Mouse (Mus musculus): ENCODE results near the gene Epha5.

DNA sequence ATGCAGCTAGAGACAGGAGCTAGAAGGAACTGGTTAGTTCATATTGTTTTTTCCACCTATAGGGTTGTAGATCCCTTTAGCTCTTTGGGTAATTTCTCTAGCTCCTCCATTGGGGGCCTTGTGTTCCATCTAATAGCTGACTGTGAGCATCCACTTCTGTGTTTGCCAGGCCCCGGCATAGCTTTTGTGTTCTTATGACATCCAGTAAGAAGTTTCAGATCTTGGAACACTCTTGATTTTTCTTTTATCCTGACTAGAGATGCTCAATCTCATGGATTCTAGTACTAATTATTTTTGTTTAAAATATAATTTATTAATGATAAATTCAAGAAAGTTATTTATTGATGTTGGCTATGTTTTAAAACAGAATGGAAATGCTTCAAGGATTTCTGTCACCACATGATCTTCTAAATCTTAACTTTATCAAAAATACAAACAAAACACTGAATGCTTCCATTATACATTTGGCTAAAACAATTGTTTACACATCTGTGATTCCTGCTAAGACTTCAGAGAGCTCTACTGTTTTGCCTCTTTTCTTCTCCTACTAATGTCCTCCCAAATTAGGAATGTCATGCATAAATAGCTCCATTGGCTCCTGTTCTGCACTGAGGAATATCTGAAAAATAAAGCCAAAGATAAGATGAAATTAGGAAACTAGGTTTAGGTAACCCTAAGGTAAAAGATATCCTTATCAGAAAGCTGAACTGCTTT is 379.8 kb downstream of the Epha5 start:
- TF ChIP-seq POLR2A (IDR thresholded peaks at IDR 0.05; ENCODE audit: extremely low read depth, insufficient read depth, low read length) (no peak), CTCF (IDR thresholded peaks at IDR 0.05; ENCODE audit: extremely low read depth, insufficient read depth, low read length) (no peak)
